11 mouse cellular contexts compared by ENCODE assay signal in genomic region chr3:87153038-87153437, GRCm38 (mm10). TPM values are rescaled to one million over a fixed set of nuclear protein-coding genes. Genes with fewer than 3 reads are reported as not detected.
DNase-seq lines count a peak whose midpoint lies in the region; ATAC-seq and TF ChIP-seq lines count a peak whose summit lies in the region.
"Had no signal": no experiment of that assay in that cellular context is flagged by ENCODE, and none has a peak within 500 bp of the region (broad histone marks: within the 10 kb centered on the region; RNA-seq: fewer than 3 reads in every experiment).

No protein-coding gene starts in this region.

- H3K27me3 ChIP-seq in heart, embryonic 15.5 days = no peaks in the 10 kb centered on the region
- H3K27me3 ChIP-seq in midbrain, embryonic 13.5 days = no peaks in the 10 kb centered on the region
- H3K27me3 ChIP-seq in thymus, adult 2 months (ENCODE audit: control insufficient read depth, insufficient read depth, low read length) = no peaks in the 10 kb centered on the region

- no peak overlapping the region for H3K9ac ChIP-seq in heart, embryonic 15.5 days
- no peak overlapping the region for H3K9ac ChIP-seq in midbrain, embryonic 13.5 days (replicated peaks)

- H3K4me2 ChIP-seq in heart, embryonic 15.5 days = no peak overlapping the region
- no peak overlapping the region for H3K4me2 ChIP-seq in midbrain, embryonic 13.5 days (replicated peaks)

- no peak for ATAC-seq in heart, embryonic 15.5 days (replicated peaks; ENCODE audit: insufficient number of reproducible peaks, insufficient read depth, low FRiP score, low read depth)
- no peak for ATAC-seq in midbrain, embryonic 13.5 days

- no peak overlapping the region for H3K4me3 ChIP-seq in heart, embryonic 15.5 days
- no peak overlapping the region for H3K4me3 ChIP-seq in midbrain, embryonic 13.5 days (replicated peaks)
- H3K4me3 ChIP-seq in thymus, adult 2 months (ENCODE audit: control insufficient read depth, insufficient read depth, low read length) = no peak overlapping the region
- H3K4me3 ChIP-seq: layer of hippocampus, adult 2 months; megakaryocyte, embryonic 14.5 days had no signal

- H3K9me3 ChIP-seq in heart, embryonic 15.5 days (replicated peaks) = no peaks in the 10 kb centered on the region
- no peaks in the 10 kb centered on the region for H3K9me3 ChIP-seq in midbrain, embryonic 13.5 days
- H3K9me3 ChIP-seq: megakaryocyte, embryonic 14.5 days had no signal

- DNase-seq in heart, postnatal 25 days (ENCODE audit: low spot score) = no peak
- peak; percentile 66 for DNase-seq in brain, embryonic 14.5 days (ENCODE audit: low read depth)
- peak; percentile 46 to 54 for DNase-seq in heart, postnatal 10 days
- DNase-seq in adrenal gland, postnatal 36 days = no peak
- DNase-seq in thymus, adult 2 months = no peak
- no peak for DNase-seq in layer of hippocampus, adult 8-10 months (ENCODE audit: low spot score in 2 of 2)
- DNase-seq: spleen, adult 18-20 months had no signal

- TF ChIP-seq POLR2A in brain, embryonic 14.5 days (IDR thresholded peaks at IDR 0.05; ENCODE audit: borderline replicate concordance, extremely low read depth, insufficient read depth, insufficient read length, poor library complexity, severe bottlenecking) = no peak
- TF ChIP-seq POLR2A in thymus, adult 2 months (IDR thresholded peaks at IDR 0.05; ENCODE audit: control insufficient read depth, extremely low read depth, insufficient read depth, low read length, poor library complexity) = no peak

- H3K4me1 ChIP-seq in heart, embryonic 15.5 days (replicated peaks) = peaks cover 78% of the 10 kb centered on the region
- H3K4me1 ChIP-seq in midbrain, embryonic 13.5 days (replicated peaks) = peaks cover 69% of the 10 kb centered on the region
- H3K4me1 ChIP-seq in thymus, adult 2 months (replicated peaks; ENCODE audit: control insufficient read depth, insufficient read depth, low read length) = 0 out of 2 replicates have a peak, but pooled peaks cover 2% of the 10 kb centered on the region
- H3K4me1 ChIP-seq: megakaryocyte, embryonic 14.5 days had no signal

- no peak for TF ChIP-seq CTCF in brain, embryonic 14.5 days (IDR thresholded peaks at IDR 0.05; ENCODE audit: borderline replicate concordance, extremely low read depth, insufficient read depth, insufficient read length)
- no peak for TF ChIP-seq CTCF in thymus, adult 2 months (IDR thresholded peaks at IDR 0.05; ENCODE audit: borderline replicate concordance, control insufficient read depth, extremely low read depth, insufficient read depth, low read length, poor library complexity)

- intact Hi-C loops in heart, postnatal 25 days (cut with DNase I) = no loop called here
- intact Hi-C loops in heart, postnatal 10 days (cut with DNase I) = no loop called here

- H3K27ac ChIP-seq in heart, embryonic 15.5 days = peak overlapping the region; percentile 92
- H3K27ac ChIP-seq in midbrain, embryonic 13.5 days = peak overlapping the region; percentile 68
- H3K27ac ChIP-seq in thymus, adult 2 months (ENCODE audit: control insufficient read depth, insufficient read depth, low read length) = no peak overlapping the region
- H3K27ac ChIP-seq: layer of hippocampus, adult 2 months had no signal

- H3K36me3 ChIP-seq in heart, embryonic 15.5 days = no peaks in the 10 kb centered on the region
- H3K36me3 ChIP-seq in midbrain, embryonic 13.5 days = no peaks in the 10 kb centered on the region
- H3K36me3 ChIP-seq in thymus, adult 2 months (ENCODE audit: control insufficient read depth, insufficient read depth, low read length) = no peaks in the 10 kb centered on the region

- WGBS in heart, embryonic 15.5 days = 16% methylated on average over 2 of the region's 2 CpGs
- 15% methylated on average over 2 of the region's 2 CpGs for WGBS in midbrain, embryonic 13.5 days
- WGBS in thymus, adult 2 months = 98% methylated on average over 2 of the region's 2 CpGs

RNA-seq across cellular contexts. Expression of gene Kirrel, which starts 21.5 kb away (rescaled TPM):
- 9.0 and 13.1 TPM in 2 replicates for polyA plus RNA-seq in heart, embryonic 15.5 days (2015; fragmentation: Nextera tagmentation; extraction: Ambion mirVana)
- total RNA-seq in heart, postnatal 25 days (2021) = 1 to 10 TPM; 7.1 to 8.4 TPM
- polyA plus RNA-seq in brain, embryonic 14.5 days (2012; rRNA removed) = 19.3 and 22.9 TPM in 2 replicates
- total RNA-seq in heart, postnatal 10 days (2021) = 10 to 100 TPM; 12.8 to 14.8 TPM
- 8.4 and 10.1 TPM in 2 replicates for polyA plus RNA-seq in midbrain, embryonic 13.5 days (2015; fragmentation: Nextera tagmentation; extraction: Ambion mirVana)
- total RNA-seq in adrenal gland, postnatal 36 days (2021) = 10 to 100 TPM; 17.9 to 22.3 TPM
- polyA plus RNA-seq in thymus, adult 2 months (2012; rRNA removed) = 2.6 and 2.9 TPM in 2 replicates
- total RNA-seq in layer of hippocampus, adult 8-10 months (2022) = 1 to 10 TPM; 3.2 to 3.9 (median 3.5) TPM

Comparison
In these comparisons a context has a peak if more than half of its experiments do, and no peak if none do; other contexts are left out.
1. DNase-seq: peak in brain, embryonic 14.5 days (single experiment) and heart, postnatal 10 days (2 of 2); none in heart, postnatal 25 days (single experiment), adrenal gland, postnatal 36 days (0 of 2), thymus, adult 2 months (single experiment) and layer of hippocampus, adult 8-10 months (0 of 2).